Mouse (Mus musculus): ENCODE measurements around the gene Spag16. TPM values are rescaled to one million over a fixed set of nuclear protein-coding genes. Genes with fewer than 3 reads are reported as not detected.
A peak's percentile ranks its signal among the peaks of the same experiment; 100 is the strongest.

Gene Spag16
- total RNA-seq, 2 experiments from 2014 or later, result 1.5 to 2.3 TPM

- DNase-seq (ENCODE audit: low spot score in 2 of 2), result no peak
These were observed 615.7 kb downstream of the Spag16 start for GRCm38 (mm10) chr1:70442209-70443080.

- no peak for DNase-seq (ENCODE audit: low spot score in 2 of 2)
These were observed 653.1 kb downstream of the Spag16 start for GRCm38 (mm10) chr1:70479864-70480263.

GRCm38 (mm10) chr1:70518918-70519317 is 692.1 kb downstream of the Spag16 start:
- no peak for DNase-seq (ENCODE audit: low spot score in 2 of 2)

GRCm38 (mm10) chr1:70527134-70527533 is 700.4 kb downstream of the Spag16 start:
- DNase-seq (ENCODE audit: low spot score in 2 of 2), result no peak

GRCm38 (mm10) chr1:70529771-70530170 is 703.0 kb downstream of the Spag16 start:
- DNase-seq (ENCODE audit: low spot score in 2 of 2), result no peak

GRCm38 (mm10) chr1:70551839-70552238 is 725.1 kb downstream of the Spag16 start:
- DNase-seq (ENCODE audit: low spot score in 2 of 2), result no peak

- DNase-seq (ENCODE audit: low spot score in 2 of 2), result no peak
These were observed 795.0 kb downstream of the Spag16 start for GRCm38 (mm10) chr1:70621805-70622204.

- DNase-seq (ENCODE audit: low spot score in 2 of 2), result no peak
These were observed 798.2 kb downstream of the Spag16 start for GRCm38 (mm10) chr1:70624803-70625460.

- DNase-seq (ENCODE audit: low spot score in 2 of 2), result no peak
These were observed 825.9 kb downstream of the Spag16 start for GRCm38 (mm10) chr1:70652719-70653118.

- no peak for DNase-seq (ENCODE audit: low spot score in 2 of 2)
These were observed 865.8 kb downstream of the Spag16 start for GRCm38 (mm10) chr1:70692529-70692928.

GRCm38 (mm10) chr1:70700270-70700669 is 873.5 kb downstream of the Spag16 start:
- no peak for DNase-seq (ENCODE audit: low spot score in 2 of 2)

- no peak for DNase-seq (ENCODE audit: low spot score in 2 of 2)
These were observed 877.2 kb downstream of the Spag16 start for GRCm38 (mm10) chr1:70703934-70704333.

- no peak for DNase-seq (ENCODE audit: low spot score in 2 of 2)
These were observed 879.1 kb downstream of the Spag16 start for GRCm38 (mm10) chr1:70705821-70706220.

- no peak for DNase-seq (ENCODE audit: low spot score in 2 of 2)
These were observed 898.3 kb downstream of the Spag16 start for GRCm38 (mm10) chr1:70725045-70725444.

GRCm38 (mm10) chr1:70725655-70726066 is 898.9 kb downstream of the Spag16 start, which contains the start of gene Vwc2l:
Gene Vwc2l, plus strand, starts transcription at chr1:70725715.
- peak; percentile 66 to 77 for DNase-seq (ENCODE audit: low spot score in 2 of 2)

Other genes with a start within 250 kb of the Spag16 start
- 1 to 10 TPM; 6.4 to 6.6 TPM for gene Ikzf2, start 139.7 kb upstream of the Spag16 start, total RNA-seq (2021)

Measured in layer of hippocampus, postnatal 10 days (tissue).